Mouse (Mus musculus) mesoderm, embryonic 11.5 days (tissue): ENCODE data around the gene Rimbp2.
A peak's percentile ranks its signal among the peaks of the same experiment; 100 is the strongest.

Experiments used
- DNase-seq: peaks from one replicate; pipeline ENCODE4 v3.0.0-alpha.2; 2012; ENCODE audit warnings: low read depth, low spot score

The Rimbp2 gene

DNA sequence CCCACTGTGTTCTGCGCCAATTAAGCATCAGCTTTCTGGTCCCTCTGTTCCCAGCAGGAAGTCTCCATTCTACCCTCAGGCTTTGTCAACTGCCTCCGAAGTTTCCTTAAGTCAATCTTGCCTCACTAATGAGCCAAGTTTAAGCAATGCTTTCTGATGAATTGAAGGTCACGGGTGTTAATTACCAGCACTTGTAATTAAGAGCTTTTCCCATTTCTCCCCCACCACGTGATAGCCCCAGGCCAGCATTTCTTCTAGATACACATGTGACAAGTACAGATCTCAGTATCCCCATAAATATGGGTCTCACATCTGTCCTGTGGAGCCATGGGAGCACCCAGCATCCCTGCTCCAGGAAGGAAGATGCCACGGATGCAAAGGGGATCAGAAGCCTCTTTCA lies 20.5 kb downstream of the Rimbp2 start:
- DNase-seq, result no peak

DNA sequence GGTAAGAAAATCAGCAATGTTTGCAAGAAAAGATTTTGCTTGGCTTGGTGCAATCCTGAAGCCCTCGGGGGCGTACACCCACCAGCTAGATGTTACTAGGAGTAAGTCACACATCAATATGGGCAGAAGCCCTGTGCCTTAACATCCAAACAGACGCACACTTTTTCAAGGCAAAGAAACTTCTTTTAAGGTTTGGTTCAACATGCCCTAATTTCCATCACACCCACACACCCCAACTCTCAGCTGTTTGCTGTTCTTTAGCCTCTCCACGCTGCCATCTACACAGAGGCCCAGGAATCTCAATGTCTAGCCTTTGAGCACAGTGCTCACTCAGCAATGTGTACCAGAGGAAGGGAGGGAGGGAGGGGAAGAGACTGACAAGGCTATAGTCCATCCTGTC lies 28.2 kb downstream of the Rimbp2 start:
- no peak for DNase-seq

DNA sequence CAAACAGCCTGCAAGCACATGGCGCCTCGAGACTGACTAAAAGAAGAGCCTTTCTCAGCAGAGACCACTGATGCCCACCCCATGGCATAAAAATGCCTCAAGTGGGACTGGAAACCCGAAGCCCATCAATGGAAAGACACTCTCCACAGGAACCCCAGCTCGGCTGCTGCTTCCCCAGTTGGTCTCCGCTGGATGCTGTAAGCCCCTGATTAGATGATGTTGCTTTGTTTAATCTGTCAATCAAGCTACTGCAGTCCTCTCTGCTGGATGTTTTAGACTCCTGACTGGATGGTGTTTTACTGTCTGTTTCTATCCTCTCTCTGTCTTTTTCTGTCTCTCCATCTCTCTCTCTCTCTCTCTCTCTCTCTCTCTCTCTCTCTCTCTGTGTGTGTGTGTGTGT lies 33.2 kb downstream of the Rimbp2 start:
- DNase-seq, result no peak

DNA sequence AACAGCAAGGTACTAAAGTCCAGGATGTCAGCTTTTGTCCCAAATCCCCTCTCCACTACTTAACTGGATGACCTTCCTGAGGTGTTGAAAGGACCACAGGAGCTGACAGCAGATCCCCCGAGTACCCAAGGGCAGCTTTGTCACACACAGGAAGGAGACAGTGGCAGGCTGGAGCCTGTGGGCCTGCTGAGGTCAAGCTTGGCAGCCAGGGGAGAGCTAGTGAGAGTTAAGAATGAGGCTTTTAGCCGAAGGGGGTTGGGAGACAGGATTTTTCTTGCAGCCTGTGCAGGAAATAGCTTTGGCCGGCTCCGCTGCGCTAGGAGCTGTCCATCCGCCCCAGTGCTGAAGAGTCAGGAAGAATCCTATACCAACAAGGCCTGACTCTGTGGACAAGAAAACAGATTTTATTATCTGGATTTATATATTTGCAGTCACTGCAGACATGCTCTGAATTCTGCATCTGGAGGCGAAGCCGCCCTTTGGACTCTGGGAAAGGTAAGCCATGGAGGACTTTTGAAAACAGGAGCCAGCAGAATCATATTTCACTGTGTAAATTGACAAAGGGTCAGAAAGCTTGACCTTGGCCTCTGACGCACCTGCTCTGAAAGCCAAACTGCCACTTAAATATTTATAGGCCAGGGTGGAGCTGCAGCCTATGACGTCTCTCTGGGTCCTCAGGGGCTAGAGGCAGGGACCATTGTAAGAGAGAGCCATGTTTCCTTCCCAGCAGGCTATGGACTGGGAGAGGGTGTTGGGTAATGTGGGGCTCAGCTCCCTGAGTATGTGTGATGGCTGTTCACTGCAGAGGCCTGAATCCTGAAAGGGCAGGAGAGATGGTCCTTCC lies 35.9 kb downstream of the Rimbp2 start:
- peak; percentile 90 for DNase-seq

DNA sequence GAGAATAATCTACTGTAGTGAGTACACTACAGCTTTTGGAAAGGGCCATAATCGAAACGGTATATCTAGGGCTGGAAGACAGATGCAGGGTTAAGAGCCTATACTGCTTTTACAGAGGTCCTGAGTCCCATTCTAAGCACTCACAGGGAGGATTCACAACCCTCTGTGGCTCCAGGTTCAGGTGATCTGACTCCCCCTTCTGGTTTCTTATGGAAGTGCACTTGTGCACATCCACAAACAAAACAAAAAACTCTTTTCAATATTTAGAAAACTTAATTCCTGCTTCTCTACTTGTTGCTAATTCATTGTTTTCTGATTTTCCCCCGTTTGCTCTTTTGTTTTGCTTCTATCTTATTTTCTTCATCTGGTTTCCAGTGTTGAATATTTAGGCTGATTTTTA lies 39.5 kb downstream of the Rimbp2 start:
- no peak for DNase-seq

DNA sequence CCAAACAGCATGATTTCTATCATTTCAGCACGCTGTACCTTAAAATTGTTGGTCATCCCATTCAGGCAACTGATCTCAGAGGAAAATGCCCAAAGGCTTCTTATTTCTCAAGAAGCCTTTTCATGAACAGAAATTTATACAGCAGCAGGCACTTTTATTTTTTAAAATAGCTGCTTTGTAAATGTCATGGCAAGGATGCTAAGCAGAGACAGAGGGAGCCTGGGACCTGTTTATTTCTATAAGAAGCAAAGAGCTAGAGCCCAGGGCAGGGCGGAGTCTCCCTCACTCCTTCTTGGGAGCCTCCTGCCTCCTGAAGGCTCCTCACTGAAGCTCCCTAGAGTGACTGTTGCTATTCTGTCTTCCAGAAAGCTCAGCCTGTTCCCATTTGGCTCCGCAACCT lies 40.9 kb downstream of the Rimbp2 start:
- DNase-seq, result no peak

DNA sequence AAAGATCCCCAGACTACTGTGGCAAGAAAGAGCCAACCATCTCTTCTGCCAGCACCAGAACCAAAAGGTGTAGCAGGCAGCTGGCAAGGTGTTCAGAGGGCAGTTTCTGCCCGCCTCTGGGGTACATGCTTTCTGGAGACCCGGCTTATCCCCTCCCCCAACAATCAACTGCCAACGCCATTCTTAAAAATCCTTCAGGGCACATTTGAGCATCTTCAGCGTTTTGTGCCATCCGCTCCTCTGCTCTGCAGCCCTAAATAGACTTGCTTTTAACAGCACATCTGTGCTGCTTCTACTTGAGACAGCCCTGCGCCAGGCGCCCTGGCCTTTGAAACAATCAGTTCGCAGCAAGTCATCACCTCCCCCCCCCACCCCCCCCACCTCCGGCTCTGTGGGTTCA lies 41.7 kb downstream of the Rimbp2 start:
- no peak for DNase-seq

DNA sequence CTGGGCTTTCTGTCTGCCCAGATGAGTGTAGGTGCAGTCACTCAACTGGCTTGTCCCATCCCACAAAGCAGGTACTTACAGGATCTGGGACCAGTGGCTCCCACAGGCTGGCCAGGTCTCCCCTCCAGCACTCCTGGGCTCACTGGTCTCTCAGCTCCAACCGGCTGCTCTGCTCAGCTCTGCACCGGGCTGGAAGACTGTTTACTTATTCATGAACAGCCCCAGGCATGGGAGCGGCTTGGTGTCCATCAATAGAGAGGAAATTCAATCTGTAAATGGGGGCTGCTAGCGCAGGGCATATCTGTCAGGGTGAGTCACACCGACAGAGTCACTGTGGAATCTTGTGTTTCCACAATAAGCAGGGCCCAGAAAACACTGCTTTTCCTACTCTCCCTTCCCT lies 49.2 kb downstream of the Rimbp2 start:
- peak; percentile 44 for DNase-seq

DNA sequence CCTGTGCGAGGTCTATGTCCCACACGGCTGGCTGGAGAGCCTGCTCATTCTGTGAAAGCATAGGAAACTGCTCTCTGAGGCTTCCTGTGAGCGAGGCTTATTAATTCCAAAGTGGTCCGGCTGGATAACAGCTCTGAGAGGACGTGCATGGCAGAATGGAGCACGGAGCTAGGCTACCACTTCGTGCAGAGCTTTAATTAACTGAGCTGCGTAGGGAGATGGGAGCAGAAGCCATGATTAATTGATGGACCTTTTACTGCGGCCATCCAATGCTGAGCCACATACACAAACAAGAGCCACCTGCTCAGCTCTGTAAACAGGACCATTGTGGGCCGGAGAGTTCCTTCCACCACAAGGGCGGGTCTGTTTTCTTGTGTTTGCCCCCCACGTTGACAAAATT lies 50.2 kb downstream of the Rimbp2 start:
- DNase-seq, result no peak

DNA sequence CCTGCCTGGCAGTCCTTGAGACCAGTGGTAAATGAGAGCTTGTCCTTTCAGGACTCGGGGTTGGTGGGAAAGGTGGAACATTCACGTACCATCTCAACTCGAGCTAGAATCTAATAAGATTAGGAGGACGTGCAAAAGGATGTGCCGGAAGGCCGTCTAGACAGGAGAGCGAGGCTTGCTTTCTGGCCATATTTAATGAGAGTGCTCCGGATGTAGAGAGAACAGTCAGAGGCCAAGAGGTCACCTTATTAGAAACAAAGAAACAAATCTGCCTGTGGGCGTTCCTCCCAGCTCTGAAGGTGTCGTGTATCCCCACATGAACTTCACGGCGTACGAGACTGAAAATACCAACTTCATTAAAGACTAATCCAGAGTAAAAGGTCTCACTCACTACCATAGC lies 53.3 kb downstream of the Rimbp2 start:
- no peak for DNase-seq

DNA sequence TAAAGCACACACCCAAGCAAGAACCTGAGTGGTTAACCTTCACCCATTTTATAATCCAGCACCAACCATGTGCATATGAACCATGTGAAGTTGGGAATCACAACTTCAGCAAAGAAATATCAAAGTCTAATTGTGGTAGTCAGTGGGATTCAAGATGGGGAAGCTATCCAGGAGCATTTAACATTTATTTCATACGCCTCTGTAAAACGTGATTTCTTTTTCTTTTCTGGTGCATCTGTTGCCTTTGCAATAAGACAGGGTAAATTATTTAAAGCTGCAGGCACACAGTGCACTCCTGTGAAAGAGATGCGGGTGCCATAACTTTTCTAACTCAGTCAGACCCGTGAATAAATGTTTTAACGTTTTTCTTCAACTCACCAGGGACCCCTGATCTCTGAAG lies 58.4 kb downstream of the Rimbp2 start:
- no peak for DNase-seq

DNA sequence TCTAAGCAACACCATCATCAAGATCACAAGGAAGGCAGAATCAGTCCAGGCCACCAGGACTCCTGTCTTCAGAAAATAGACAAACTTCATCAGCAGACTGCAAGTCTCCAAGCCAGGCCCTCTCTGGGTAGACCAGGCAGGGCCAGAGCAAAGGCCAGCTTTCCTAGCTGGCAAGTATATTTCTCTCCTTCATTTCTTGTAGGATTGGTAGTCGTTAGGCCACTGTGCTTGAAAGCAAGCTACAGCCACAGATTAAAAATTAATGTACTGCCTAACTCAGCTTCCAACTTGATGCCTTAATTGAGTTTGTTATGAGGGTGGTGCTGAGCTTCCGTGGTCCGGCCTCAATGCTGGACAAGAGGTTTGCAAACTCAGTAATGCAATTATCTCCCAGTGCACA lies 65.7 kb downstream of the Rimbp2 start:
- no peak for DNase-seq

DNA sequence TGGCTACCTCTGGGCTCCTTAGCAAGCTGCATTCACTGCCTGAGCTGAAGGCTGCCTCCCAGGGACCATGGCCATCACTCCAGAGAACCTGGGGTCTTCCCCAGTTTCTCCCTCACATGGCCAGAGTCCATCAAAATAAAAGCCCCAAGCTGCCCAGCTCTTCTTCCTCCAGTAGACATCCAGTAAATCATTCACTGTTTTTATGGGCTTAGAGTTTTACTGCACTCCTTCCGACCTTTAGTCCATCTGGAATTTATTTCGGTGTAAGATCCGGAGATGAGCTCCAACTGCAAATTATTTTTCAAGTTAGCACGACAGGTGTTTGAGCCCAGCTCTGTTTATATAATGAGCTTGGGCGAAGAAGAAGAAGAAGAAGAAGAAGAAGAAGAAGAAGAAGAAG lies 69.0 kb downstream of the Rimbp2 start:
- DNase-seq, result no peak

DNA sequence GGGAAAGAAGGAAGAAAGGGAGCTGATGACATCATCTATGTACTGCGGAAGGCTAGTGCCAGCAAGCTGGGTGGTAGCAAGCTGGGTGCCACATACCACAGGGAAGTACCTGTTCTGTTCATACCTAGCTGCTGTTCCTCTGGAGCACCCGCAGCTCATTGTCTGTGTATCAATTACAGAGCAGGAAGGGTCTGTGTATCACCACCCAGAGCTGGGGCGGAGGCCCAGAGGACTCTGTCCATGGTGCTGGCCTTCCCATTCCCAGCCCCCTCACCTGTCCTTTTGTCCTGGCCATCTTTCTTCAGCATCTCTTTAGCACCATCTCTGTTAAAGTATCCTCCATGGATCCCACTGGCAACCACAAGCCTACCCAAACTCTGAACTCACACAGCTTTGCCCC lies 74.2 kb downstream of the Rimbp2 start:
- peak; percentile 52 for DNase-seq

DNA sequence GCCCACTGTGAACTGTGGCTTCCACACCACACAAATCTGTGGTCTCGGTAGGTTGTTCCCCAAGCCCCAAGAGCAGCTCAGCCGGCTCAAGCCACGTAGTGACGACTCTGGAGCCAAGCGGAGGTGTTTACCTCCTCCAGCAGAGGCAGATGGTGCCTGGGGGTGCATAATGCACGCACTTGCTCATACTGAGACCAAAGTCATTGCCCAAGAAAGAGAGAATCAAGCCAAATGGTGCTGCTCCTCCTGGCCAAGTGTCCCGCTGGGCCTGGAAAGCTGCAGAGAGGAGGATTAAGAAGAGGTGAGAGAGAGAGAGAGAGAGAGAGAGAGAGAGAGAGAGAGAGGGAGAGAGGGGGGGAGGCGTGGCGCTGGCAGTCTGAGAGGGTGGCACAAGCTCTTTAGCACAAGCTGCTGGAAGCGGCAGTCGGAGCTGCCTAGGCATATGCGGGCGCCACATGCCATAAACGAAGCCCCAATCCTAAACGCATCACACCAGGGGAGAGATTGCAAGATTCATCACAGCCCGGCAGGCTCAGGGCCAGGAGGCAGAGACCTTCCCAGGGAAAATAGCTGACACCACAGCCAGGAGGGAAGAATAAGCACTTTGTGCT lies 75.8 kb downstream of the Rimbp2 start:
- DNase-seq, result no peak

DNA sequence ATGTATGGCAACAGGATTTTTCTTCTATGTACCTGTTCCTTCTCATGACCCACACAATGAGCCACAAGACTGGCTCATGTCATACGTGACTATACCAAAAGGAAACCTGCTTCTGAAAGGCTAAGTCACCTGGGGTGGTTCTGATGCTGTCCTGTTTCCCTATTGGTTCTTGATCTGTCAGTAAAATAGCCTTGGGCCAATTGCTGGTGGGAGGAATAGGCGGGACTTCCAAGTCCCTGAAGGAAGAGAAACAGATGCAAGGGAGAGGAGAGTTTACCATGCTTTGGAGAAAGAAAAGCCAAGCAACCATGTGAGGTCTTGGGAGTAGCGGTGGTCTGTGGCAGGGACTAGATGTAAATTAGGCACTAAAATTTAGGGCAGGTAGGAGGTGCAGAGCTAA lies 81.6 kb downstream of the Rimbp2 start:
- no peak for DNase-seq

DNA sequence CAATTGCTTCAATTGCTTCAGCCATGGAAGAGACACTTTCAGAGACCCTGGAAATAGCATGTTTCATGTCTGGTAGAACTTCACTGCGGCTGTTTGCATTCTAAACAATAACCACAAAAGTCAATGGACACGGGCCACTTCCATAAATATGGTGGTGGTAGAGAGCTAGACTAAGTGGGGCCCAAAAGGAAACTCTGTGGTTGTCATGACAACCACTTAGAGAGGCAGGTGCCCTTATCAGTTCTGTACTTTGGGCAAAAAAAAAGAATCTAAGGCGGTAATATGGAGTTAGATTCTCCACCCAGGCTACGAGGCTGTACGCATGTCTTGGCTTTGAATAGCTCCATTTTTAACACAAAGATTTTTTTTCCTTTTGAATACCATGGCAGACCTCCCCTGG lies 86.5 kb downstream of the Rimbp2 start:
- DNase-seq, result no peak

DNA sequence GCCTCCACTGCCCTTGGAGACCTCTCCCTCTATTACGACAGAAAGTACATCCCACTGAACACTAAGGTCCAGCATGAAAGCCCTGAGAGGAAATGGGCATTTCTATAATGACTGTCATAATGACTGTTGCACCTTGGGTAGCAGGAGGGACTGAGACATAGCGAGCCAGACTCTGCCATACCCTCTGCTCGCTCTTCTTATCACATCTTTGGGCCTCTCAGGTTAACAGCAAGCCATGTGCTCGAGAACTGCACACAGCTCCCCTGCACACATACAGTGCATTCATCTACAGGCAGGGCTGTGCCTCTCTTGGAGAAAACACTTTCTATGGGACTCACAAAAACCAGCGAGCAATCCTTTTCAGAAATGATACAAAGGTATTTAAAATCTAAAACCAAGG lies 87.0 kb downstream of the Rimbp2 start:
- DNase-seq, result no peak

DNA sequence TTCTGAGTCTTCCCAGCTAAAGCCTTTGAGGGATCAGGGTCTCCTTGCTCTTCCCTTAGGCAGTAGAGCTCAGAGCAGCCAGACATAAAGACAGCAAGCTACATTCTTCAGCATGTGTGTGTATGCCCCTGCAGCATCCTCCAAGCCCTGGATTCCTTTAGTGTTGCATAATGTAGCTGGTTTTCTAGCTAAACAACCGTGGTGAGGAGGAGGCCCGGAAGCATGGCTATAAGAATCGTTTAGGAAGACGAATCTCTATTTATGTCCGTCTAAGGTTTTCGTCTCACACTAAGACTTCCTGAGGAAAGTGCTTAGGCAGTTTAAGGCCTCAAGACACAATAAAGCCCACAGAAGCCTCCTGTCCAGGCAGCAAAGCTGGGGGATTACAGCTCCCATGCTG lies 89.8 kb downstream of the Rimbp2 start:
- no peak for DNase-seq

DNA sequence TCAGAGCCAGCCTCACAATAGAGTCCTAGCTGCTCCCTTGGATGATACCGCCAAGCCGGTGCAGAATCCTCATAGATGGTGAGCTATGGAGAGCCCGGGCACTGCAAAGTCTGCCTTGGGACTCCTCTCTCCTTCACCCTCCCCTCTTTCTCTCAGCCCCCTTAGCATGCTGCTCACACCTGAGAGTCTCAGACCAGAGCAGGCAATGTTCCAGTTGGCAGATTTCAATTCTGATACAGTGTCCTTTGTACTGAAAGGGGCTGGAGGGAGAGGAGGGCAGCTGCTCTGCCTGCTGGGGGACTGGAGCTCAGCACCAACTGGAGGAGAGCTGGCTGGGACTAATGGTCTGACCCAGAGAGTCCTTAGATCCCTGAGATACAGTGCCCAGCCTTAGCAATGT lies 92.4 kb downstream of the Rimbp2 start:
- no peak for DNase-seq

DNA sequence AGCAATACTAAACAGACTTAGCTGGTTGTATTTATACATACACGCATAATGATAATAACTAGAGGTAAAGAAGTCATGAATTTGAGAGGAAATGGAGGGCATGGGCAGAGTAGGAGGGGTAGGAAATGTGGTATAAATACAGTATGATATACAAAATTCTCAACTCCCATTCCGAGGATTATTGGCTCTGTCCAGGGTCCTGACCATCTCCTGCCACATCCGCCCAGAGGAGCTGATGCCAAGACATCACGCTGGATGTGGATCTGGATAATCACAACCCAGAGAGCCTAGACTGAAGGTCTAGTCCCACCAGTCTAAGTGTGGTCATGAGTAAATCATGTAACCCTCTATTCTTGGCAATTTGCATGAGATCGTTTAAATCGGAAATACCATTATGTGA lies 100.5 kb downstream of the Rimbp2 start:
- peak; percentile 43 for DNase-seq

DNA sequence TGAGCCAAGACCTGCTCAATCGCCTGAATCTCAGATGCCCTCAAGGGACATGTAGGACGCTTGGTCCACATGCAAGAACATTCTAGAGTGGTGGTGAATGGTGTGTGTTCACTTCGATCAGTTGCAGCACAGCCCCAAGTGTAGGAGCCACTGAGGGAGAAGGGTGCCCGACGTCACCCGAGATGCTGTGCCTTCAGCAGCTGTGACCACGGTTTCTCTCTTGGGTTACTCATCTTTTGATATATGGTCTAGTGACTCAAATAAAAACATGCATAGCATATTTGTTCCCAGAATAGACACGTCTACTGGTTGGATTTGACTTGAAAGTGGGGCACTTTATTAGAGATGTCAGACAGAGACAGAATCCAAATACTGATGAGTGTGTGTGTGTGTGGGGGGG lies 105.5 kb downstream of the Rimbp2 start:
- DNase-seq, result no peak

DNA sequence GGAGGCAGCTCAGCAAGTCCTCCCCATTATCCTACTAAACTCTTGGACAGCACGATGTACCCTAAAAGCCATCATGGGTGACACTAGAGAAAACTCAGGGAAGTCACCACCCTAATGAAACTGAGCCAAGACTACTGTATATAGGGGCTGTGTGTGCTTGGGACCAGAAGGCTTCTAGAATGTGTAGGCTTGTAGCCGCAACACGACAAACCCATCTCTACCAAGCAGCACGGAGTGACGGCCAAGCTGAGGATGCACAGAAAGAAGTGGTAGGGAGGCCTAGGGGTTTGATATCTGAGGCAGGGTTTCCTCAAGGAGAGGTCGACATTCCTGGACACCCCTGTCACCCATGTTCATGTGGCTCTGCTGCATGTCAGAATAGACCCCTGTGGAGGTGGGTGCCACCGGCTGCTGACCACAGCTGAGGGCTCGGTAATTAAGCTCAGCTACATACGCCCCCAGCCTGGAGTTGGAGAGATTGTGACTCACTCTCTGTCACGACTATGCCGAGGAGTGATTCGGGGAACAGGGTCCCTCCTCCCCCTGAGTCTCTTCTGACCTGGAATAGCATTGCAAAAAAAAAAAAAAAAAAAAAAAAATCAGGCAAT lies 106.7 kb downstream of the Rimbp2 start:
- no peak for DNase-seq
